Mouse (Mus musculus): ENCODE measurements around the gene Klhdc4. TPM values are rescaled to one million over a fixed set of nuclear protein-coding genes. Genes with fewer than 3 reads are reported as not detected.

Klhdc4 gene
- polyA plus RNA-seq, 1 experiment from 2014 or later, result 38.5 TPM

DNA sequence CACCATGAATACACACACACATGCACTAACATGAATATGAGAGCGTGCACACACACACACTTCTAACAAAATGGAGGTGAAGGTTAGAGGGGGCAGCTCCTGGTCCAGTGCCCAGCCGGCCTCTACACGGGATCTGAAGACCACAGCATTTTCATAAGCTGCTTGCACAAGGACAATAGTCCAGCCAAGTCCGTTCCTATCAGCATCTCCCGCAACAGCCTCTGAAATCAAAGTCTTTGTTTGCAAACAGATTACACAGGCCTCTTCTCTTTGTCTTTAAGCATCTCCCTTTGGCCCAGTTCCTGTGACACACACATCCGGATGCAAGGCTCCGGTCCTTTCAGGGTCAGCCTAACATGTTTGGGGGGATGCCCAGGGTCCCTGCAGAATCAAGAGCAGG is 39.5 kb upstream of the Klhdc4 start:
- no peak overlapping the region for H3K9ac ChIP-seq (replicated peaks; ENCODE audit: low read depth, low read length)
- 84% methylated on average over 7 of the region's 7 CpGs for WGBS
- H3K4me3 ChIP-seq (ENCODE audit: low read depth, low read length), result no peak overlapping the region
- peaks cover 8% of the 10 kb centered on the region; the same call in 1 of the 2 replicates for H3K4me1 ChIP-seq (ENCODE audit: control insufficient read depth, insufficient read depth, low read length)
- no peak for ATAC-seq (ENCODE audit: insufficient number of reproducible peaks, insufficient read depth, low FRiP score, low read depth)
- no peaks in the 10 kb centered on the region for H3K27me3 ChIP-seq (ENCODE audit: control insufficient read depth, insufficient read depth, low read length)
- no peaks in the 10 kb centered on the region for H3K36me3 ChIP-seq (ENCODE audit: control insufficient read depth, insufficient read depth, low read length)
- no peak overlapping the region for H3K27ac ChIP-seq (ENCODE audit: low read length)
- H3K9me3 ChIP-seq (ENCODE audit: control insufficient read depth, low read depth, low read length), result no peaks in the 10 kb centered on the region
- no peak overlapping the region for H3K4me2 ChIP-seq (replicated peaks; ENCODE audit: low read depth, low read length)

DNA sequence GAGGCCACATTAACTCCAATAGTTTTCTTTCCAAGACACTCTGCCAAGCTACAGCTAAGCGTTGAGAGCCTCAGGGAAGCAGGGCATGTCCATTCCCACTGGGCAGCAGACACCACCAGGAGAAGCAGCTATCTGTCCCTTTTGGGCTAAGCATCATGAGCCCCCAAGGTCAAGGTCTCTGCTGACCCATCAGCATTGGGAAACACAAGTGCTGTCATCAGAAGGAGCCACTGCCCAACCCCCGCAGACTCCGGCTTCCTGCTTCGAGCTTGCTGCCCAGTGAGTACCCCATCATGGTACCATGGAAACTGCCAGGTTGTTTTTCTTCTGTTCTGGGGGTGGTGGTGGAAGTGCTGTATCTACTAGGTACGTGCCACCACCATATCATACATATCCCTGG is 38.8 kb upstream of the Klhdc4 start:
- no peak overlapping the region for H3K4me3 ChIP-seq (ENCODE audit: low read depth, low read length)
- no peaks in the 10 kb centered on the region for H3K9me3 ChIP-seq (ENCODE audit: control insufficient read depth, low read depth, low read length)
- H3K4me1 ChIP-seq (ENCODE audit: control insufficient read depth, insufficient read depth, low read length), result peaks cover 8% of the 10 kb centered on the region; the same call in 1 of the 2 replicates
- H3K9ac ChIP-seq (replicated peaks; ENCODE audit: low read depth, low read length), result no peak overlapping the region
- no peaks in the 10 kb centered on the region for H3K36me3 ChIP-seq (ENCODE audit: control insufficient read depth, insufficient read depth, low read length)
- H3K4me2 ChIP-seq (replicated peaks; ENCODE audit: low read depth, low read length), result no peak overlapping the region
- H3K27me3 ChIP-seq (ENCODE audit: control insufficient read depth, insufficient read depth, low read length), result no peaks in the 10 kb centered on the region
- 88% methylated on average over 5 of the region's 5 CpGs for WGBS
- H3K27ac ChIP-seq (ENCODE audit: low read length), result no peak overlapping the region
- no peak for ATAC-seq (ENCODE audit: insufficient number of reproducible peaks, insufficient read depth, low FRiP score, low read depth)

DNA sequence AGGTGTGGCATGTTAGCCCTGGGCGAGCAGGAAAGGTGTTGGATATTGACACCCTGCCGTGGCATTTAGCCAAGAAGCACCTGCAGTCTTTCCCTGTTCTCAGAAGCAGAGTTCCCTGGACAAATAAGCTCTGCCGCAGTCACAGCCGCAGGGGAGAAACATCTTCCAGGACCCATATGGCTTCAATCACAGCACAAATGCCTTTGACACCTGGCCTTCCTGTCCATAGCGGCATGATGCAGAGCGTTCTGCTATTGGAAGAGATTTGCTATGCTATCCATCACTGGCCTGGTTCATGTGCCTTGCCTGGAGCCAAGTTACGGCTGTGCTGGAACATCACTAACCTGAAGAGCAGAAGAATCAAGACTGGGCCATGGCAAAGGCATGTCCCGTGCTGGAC is 36.0 kb upstream of the Klhdc4 start:
- Histone ChIP-seq H3K27me3 (ENCODE audit: control insufficient read depth, insufficient read depth, low read length) (no peaks in the 10 kb centered on the region), H3K9ac (replicated peaks; ENCODE audit: low read depth, low read length) (no peak overlapping the region), H3K9me3 (ENCODE audit: control insufficient read depth, low read depth, low read length) (no peaks in the 10 kb centered on the region), H3K4me3 (ENCODE audit: low read depth, low read length) (no peak overlapping the region), H3K27ac (ENCODE audit: low read length) (no peak overlapping the region), H3K36me3 (ENCODE audit: control insufficient read depth, insufficient read depth, low read length) (no peaks in the 10 kb centered on the region), H3K4me1 (ENCODE audit: control insufficient read depth, insufficient read depth, low read length) (no peaks in the 10 kb centered on the region), H3K4me2 (replicated peaks; ENCODE audit: low read depth, low read length) (no peak overlapping the region)
- WGBS, result 40% methylated on average over 8 of the region's 8 CpGs
- ATAC-seq (ENCODE audit: insufficient number of reproducible peaks, insufficient read depth, low FRiP score, low read depth), result no peak

DNA sequence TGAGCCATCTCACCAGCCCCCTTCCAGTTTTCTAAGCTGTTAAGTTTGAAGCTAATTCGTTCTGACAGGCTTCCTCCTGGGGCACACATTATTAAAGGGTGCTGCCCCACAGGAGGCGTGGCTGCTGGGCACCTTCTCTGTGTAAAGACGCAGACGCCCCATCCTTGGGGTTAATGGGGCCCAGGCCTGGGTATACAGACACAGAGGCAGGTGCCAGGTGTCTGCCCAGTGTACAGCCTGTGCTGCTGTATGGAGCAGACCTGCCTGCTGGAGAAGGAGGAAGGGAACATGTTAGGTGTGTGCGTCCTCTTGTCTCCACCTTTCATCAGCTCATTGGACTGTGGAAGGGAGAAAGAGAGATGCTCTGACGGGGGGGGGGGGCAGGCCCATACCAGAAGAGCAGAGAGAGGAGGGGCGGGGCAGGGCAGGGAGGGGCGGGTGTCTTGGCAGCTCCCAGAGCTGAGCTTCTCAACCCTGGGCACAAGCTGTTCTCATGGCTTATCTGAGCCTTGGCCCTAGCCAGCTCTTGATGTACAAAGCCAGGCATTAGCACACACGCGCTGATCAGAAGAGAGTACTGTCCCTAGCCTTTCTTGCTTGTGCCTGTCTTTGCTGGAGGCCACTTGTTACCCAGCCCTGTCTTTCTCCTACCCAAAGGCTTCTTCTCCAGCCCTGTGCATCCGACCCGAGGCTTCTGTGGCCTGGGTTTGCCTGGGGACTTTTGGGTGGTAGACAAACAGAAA is 32.6 kb upstream of the Klhdc4 start:
- Histone ChIP-seq H3K36me3 (ENCODE audit: control insufficient read depth, insufficient read depth, low read length) (no peaks in the 10 kb centered on the region), H3K4me1 (ENCODE audit: control insufficient read depth, insufficient read depth, low read length) (no peaks in the 10 kb centered on the region), H3K9me3 (ENCODE audit: control insufficient read depth, low read depth, low read length) (no peaks in the 10 kb centered on the region), H3K4me2 (replicated peaks; ENCODE audit: low read depth, low read length) (no peak overlapping the region), H3K27me3 (ENCODE audit: control insufficient read depth, insufficient read depth, low read length) (no peaks in the 10 kb centered on the region), H3K27ac (ENCODE audit: low read length) (no peak overlapping the region), H3K9ac (replicated peaks; ENCODE audit: low read depth, low read length) (no peak overlapping the region), H3K4me3 (ENCODE audit: low read depth, low read length) (no peak overlapping the region)
- ATAC-seq (ENCODE audit: insufficient number of reproducible peaks, insufficient read depth, low FRiP score, low read depth), result no peak
- WGBS, result 68% methylated on average over 12 of the region's 12 CpGs

DNA sequence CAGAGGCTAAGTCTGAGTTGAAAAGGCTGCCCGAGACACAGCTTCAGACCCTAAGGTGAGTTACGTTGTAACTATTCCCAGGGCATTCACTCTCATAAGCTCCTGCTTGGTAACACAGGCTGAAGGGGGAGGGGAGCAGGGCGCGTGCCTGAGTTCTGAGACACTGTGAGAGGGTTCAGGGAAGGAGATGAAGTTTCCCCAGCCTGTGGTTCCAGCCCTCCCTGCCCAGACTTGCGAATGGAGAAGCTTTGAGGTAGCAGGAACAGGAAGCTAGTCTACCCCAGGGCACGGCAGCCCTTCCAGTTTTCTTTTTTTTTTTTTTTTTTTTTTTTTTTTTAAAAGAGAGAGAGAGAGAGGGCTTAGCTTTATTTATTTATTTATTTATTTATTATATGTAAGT is 31.9 kb upstream of the Klhdc4 start:
- Histone ChIP-seq H3K4me3 (ENCODE audit: low read depth, low read length) (no peak overlapping the region), H3K36me3 (ENCODE audit: control insufficient read depth, insufficient read depth, low read length) (no peaks in the 10 kb centered on the region), H3K9me3 (ENCODE audit: control insufficient read depth, low read depth, low read length) (no peaks in the 10 kb centered on the region), H3K27me3 (ENCODE audit: control insufficient read depth, insufficient read depth, low read length) (no peaks in the 10 kb centered on the region), H3K27ac (ENCODE audit: low read length) (no peak overlapping the region), H3K9ac (replicated peaks; ENCODE audit: low read depth, low read length) (no peak overlapping the region), H3K4me1 (ENCODE audit: control insufficient read depth, insufficient read depth, low read length) (no peaks in the 10 kb centered on the region), H3K4me2 (replicated peaks; ENCODE audit: low read depth, low read length) (no peak overlapping the region)
- ATAC-seq (ENCODE audit: insufficient number of reproducible peaks, insufficient read depth, low FRiP score, low read depth), result no peak
- 52% methylated on average over 6 of the region's 6 CpGs for WGBS

DNA sequence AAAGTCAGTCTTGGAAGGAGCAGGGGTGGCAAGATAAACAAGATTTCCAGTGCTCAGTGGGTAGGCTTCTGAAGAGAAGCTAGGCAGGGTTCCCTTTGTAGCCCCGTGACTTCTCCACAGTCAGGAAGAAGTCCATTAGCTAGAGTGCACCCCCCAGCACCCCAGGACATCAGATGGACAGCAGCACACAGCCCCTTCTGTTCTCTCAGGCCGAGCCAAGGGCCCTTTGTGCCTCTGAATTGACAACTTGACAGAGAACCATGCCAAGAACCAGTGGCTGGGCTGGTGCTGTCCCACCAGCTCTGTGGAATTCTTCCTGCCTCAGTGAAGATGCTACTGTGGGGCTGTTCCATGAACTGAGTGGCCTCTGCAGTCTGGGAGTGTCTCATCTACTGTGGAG is 28.4 kb upstream of the Klhdc4 start:
- H3K9me3 ChIP-seq (ENCODE audit: control insufficient read depth, low read depth, low read length), result no peaks in the 10 kb centered on the region
- no peak overlapping the region for H3K27ac ChIP-seq (ENCODE audit: low read length)
- no peaks in the 10 kb centered on the region for H3K4me1 ChIP-seq (ENCODE audit: control insufficient read depth, insufficient read depth, low read length)
- H3K4me3 ChIP-seq (ENCODE audit: low read depth, low read length), result no peak overlapping the region
- H3K9ac ChIP-seq (replicated peaks; ENCODE audit: low read depth, low read length), result no peak overlapping the region
- no peaks in the 10 kb centered on the region for H3K27me3 ChIP-seq (ENCODE audit: control insufficient read depth, insufficient read depth, low read length)
- 54% methylated on average over 2 of the region's 2 CpGs for WGBS
- H3K4me2 ChIP-seq (replicated peaks; ENCODE audit: low read depth, low read length), result no peak overlapping the region
- H3K36me3 ChIP-seq (ENCODE audit: control insufficient read depth, insufficient read depth, low read length), result no peaks in the 10 kb centered on the region
- no peak for ATAC-seq (ENCODE audit: insufficient number of reproducible peaks, insufficient read depth, low FRiP score, low read depth)

DNA sequence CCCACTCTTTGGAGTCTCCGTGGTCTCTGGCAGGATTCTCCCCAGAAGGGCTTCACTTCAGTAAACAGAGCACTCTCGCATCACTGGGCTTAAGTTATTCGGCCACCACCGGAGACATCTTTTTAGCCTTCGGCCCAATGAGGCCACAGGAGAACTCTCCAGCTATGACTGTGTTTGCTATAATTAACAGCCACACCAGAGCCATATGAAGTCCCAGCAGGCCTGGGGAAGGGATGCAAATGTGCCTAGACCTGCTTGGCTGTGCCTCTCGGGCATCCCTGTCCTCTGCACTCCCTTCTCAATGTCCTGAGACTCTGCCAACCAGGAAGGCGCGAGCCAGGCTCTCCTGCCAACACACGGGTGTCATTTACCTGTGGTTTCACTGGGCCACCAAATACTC is 28.0 kb upstream of the Klhdc4 start:
- no peaks in the 10 kb centered on the region for H3K36me3 ChIP-seq (ENCODE audit: control insufficient read depth, insufficient read depth, low read length)
- H3K4me3 ChIP-seq (ENCODE audit: low read depth, low read length), result no peak overlapping the region
- H3K4me1 ChIP-seq (ENCODE audit: control insufficient read depth, insufficient read depth, low read length), result no peaks in the 10 kb centered on the region
- H3K27ac ChIP-seq (ENCODE audit: low read length), result no peak overlapping the region
- H3K9me3 ChIP-seq (ENCODE audit: control insufficient read depth, low read depth, low read length), result no peaks in the 10 kb centered on the region
- 72% methylated on average over 9 of the region's 9 CpGs for WGBS
- H3K9ac ChIP-seq (replicated peaks; ENCODE audit: low read depth, low read length), result no peak overlapping the region
- no peak overlapping the region for H3K4me2 ChIP-seq (replicated peaks; ENCODE audit: low read depth, low read length)
- ATAC-seq (ENCODE audit: insufficient number of reproducible peaks, insufficient read depth, low FRiP score, low read depth), result no peak
- H3K27me3 ChIP-seq (ENCODE audit: control insufficient read depth, insufficient read depth, low read length), result no peaks in the 10 kb centered on the region

DNA sequence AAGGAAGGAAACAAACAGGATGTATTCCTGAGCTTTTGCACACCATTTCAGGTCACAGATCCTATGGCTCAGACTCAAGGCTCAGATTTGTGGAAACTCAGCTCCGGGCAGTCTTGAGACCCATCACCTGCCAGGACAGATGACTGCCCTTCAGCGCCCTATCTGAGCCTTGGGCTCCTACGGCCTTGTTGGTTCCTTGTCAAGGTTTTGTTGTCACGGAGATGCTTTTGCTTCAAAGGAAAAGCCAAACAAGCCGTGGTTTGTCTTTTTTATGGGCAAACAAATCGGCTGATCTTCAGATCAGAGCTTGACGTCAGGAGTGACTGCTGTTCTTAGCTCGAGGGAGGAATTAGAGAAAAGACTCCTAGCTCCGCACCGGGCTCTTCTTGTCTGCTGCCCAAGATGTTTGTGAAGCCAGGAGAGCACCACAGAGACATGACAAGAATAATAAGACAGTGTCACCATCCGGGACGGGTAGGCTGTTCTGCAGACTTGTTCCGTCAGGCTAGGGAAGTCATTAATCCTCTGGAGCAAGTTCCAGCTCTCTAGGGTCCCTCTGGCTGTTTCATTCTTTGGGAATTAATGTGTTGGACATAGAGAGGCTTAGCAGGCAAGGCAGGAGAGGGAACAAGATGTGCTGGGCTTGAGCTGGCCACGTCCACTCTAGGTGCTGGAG is 26.8 kb upstream of the Klhdc4 start:
- WGBS, result 71% methylated on average over 14 of the region's 14 CpGs
- ATAC-seq (ENCODE audit: insufficient number of reproducible peaks, insufficient read depth, low FRiP score, low read depth), result no peak
- Histone ChIP-seq H3K36me3 (ENCODE audit: control insufficient read depth, insufficient read depth, low read length) (no peaks in the 10 kb centered on the region), H3K27me3 (ENCODE audit: control insufficient read depth, insufficient read depth, low read length) (no peaks in the 10 kb centered on the region), H3K4me3 (ENCODE audit: low read depth, low read length) (no peak overlapping the region), H3K4me2 (replicated peaks; ENCODE audit: low read depth, low read length) (no peak overlapping the region), H3K4me1 (ENCODE audit: control insufficient read depth, insufficient read depth, low read length) (no peaks in the 10 kb centered on the region), H3K27ac (ENCODE audit: low read length) (no peak overlapping the region), H3K9me3 (ENCODE audit: control insufficient read depth, low read depth, low read length) (no peaks in the 10 kb centered on the region), H3K9ac (replicated peaks; ENCODE audit: low read depth, low read length) (no peak overlapping the region)

Data from stomach, embryonic 14.5 days (tissue).